Mouse (Mus musculus) layer of hippocampus, adult 8-10 months (tissue): ENCODE data around the gene Chrm1. TPM values are rescaled to one million over a fixed set of nuclear protein-coding genes. Genes with fewer than 3 reads are reported as not detected.

Experiments
- DNase-seq, 2 experiments: peaks; one replicate each; pipeline ENCODE4 v3.0.0; 2022; ENCODE audit warnings: low spot score in 2 of 2
- total RNA-seq, 4 experiments: library from RNA; stranded (reverse); gene quantifications; 2 replicates each; pipeline ENCODE4 v1.2.4; 2022

Gene Chrm1
- total RNA-seq: 100 to 1,000 TPM; 160 to 164 (median 161) TPM

DNA sequence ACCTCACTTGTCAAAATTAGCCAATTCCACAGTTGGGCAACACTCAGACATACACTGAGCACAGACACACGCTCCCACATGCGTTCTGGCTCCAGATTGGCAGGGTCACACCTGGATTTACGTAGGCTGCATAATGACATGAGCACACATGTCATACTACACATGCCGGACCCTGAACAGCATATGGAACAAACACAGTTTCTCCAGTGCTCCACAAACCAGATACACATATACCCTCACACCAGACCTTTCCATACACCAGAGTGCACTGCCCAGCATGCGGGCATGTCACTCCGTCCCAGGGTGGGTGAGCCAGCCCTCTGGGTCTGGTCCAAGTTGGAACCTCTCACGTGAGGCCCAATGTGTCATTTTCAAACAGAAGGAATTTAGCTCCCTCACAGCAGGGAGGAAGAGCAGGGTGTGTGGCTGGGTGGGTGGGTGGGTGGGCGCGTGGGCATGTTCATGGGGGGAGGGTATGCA lies at the start of gene Chrm1:
Gene Chrm1, plus strand, starts transcription at position 430 of the 480 bp plus-strand sequence.
- peak; percentile 54 to 63 for DNase-seq

DNA sequence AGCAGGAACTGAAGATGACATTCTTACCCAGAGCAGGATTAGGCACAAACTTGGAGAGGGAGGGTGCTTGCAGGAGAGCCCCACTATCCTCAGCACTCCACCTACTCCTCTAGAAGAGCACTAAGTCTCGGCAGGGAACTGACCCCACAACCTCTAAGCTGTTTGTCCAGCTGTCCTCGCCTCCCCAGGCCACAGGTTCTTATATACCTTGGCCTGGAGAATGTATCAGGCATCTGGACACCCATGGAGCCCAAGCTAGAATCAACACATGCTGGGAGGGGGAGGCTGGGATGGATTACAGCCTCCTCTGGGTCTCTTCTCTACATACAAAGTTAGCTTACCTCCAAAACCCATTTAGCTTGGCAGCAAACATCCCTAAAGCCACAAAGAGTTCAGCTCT lies 49.2 kb upstream of the Chrm1 start:
- DNase-seq: no peak

GRCm38 (mm10) chr19:8616314-8616713 lies 47.3 kb upstream of the Chrm1 start:
- no peak for DNase-seq

DNA sequence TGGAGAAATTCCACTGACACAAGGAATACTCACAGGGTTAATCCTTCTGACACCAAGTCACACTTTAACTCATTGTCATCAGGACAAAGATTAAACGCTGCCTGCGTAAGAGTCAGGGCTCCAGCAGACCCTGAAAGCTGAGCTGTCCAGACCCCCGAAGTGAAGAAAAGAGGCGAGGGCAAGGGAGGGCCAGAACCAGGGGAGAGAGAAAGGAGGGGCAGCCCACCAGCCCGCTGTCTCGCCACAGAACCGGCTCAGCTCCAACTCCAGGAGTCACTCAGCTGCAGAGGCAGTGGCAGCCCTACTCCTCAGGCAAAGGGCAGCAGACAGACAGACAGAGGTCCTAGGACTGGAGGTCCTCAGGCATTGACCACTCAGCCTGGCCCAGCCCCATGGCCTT lies 45.7 kb upstream of the Chrm1 start, which contains the start of gene Slc22a6:
Gene Slc22a6, plus strand, starts transcription at position 136 of the 400 bp plus-strand sequence.
- no peak for DNase-seq

DNA sequence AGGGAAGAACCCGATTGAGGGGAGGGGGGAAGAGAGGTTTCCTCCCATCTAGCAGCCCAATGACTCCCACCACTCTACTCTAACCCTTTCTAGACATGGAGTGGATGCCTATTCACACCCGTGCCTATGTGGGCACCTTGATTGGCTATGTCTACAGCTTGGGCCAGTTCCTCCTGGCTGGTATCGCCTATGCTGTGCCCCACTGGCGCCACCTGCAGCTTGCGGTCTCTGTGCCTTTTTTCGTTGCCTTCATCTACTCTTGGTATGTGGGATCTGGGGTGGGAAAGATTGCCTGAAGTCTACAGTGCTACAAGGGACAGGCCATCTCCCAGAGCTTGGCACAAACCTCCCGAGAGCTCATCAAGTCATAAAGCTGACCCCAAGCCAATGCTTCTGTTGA lies 42.5 kb upstream of the Chrm1 start:
- no peak for DNase-seq

- DNase-seq: no peak
Observed at GRCm38 (mm10) chr19:8630249-8630648, 33.3 kb upstream of the Chrm1 start.

- no peak for DNase-seq
Observed at GRCm38 (mm10) chr19:8630826-8631225, 32.8 kb upstream of the Chrm1 start.

DNA sequence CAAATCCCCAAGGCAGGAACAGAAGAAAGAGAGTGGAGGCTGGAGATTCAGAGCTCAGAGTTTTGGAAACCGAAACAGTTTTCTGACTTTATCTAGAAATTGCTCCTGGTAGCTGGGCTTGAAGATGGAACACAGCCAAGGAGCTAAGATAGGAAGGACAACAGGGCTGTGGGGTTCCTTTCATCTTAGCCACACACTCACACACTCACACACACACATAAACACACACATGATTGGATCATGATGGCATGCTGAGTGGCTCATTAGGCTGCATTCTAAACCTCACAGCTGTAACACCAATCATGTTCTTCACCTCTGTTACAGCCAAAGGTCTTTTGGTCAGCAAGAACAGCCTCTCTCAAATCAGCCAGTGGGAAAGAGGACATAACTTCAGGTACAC lies 31.6 kb upstream of the Chrm1 start:
- DNase-seq: no peak

GRCm38 (mm10) chr19:8642086-8642485 lies 21.5 kb upstream of the Chrm1 start:
- no peak for DNase-seq

DNA sequence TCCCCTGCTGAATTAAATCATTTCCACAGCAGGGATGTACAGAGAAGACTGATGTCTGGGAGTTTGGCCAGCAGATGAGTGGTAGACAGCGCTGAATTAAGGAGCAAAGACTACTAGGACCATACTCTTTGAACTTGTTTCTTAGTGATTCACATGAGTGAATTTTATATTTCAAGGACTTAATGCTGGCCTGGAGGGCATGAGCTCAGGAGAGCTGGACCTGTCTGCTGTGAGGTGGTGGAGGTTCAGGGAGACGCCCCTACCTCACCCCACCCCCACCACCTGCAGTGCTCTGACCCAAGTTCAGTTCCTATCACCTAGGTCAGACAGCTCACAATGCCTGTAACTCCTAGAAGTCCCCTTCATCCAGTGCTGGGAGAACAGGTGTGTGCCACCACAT lies 17.2 kb upstream of the Chrm1 start:
- DNase-seq: no peak

DNA sequence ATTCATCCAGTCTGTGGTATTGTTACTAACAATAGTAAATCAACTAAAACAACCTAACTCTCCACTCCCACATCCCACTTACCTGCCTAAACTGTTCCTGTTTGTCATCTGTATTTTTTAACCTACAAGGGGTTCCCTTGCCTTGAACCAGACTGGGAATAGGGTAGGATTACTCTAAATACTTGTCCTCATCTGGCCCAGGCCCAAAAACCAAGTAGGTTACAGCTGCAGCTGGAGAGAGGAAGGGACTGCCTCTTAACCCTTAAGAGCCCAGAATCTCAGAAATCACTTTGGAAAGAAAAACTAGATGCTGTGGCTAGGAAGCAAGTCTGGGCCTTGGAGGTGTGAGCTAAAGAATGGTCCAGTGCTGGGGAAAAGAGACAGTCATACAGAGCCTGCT lies 7.8 kb upstream of the Chrm1 start:
- DNase-seq: no peak

- DNase-seq: no peak
Observed at GRCm38 (mm10) chr19:8656341-8656740, 7.2 kb upstream of the Chrm1 start.

DNA sequence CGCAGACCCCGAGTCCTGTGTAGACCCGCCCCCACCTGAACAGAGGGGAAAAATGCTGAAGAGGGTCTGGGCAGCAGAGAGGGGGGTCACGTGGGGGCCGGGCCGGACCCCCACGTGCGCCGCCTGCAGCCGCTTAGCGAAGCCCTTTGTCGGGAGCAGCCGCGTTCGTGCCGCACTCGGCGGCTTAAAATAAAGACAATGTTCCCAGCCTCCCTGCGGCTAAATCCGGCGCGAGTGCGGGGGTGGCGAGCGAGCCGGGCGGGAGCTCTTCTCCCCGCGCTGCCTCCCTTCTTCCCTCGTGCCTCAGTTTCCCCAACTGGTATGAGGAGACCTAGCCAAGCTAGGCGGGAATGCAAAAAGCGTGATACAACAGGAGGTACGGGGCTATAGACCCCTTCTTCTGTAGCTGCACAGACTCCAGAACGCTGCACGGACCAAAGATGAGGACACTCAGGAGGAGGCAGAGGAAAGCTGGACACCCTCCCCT lies 1.7 kb upstream of the Chrm1 start:
- peak; percentile 72 for DNase-seq

DNA sequence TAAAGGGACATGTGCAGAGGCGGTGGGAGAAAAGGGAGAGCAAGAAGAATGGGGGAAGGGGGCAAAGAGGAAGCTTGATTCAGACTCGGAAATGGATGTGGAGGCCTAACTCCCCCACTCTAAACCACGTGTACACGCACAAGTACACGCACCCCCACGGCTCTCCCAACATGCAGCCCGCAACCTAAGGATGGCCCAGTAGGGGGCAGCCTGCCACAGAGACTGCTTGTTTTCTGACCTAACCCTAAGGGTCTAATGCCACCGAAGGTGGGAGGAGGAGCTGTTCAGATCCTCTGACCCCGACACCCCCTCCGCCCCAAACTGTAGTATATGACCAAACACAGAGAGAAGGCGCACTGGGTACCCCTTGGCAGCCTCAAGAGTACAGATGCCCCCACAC lies 1.3 kb upstream of the Chrm1 start:
- peak; percentile 82 to 87 for DNase-seq

DNA sequence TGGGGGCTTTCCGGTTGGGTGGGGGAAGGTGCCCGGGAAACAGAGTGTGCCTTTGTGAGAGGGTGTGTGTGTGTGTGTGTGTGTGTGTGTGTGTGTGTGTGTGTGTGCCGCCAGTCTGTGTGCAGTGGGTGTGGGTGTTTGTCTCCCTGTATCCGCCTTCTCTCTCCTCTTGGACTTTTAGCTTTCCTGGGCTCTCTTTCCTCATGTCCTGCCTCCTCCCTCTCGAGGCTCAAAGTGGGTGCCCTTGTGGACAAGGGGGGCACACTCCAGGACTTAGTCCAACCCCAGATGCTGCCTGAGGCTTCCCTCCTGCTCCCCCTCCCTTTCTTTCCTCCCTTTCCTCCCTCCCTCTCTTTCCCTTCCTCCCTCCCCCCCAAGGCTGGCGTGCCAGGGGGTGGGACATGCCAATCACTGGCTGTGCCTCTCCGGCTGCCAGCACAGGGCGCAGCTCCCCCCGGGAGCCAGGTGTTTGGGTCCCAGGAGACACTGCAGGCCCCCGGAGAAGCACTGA lies 377 bp downstream of the Chrm1 start:
- DNase-seq: peak; percentile 75 to 77

DNA sequence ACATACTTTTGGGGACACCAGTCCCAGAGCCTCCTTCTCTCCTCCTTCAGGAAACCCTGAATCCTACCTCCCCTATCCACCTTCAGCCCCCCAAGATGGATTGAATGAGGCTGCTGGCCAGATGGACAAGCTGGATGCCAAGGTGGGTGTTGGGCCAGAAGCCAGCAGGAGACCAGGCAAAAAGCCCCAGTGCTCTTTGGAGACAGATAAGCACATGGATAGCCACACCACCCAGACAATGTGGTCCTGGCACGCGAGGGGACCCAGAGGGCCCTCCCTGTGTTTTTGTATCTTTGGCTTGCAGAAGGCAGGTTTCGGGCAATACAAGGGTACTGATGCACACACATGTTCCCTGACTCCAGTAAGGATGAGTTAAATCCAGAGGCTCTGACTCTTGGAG lies 1.3 kb downstream of the Chrm1 start:
- no peak for DNase-seq

GRCm38 (mm10) chr19:8665746-8666145 lies 2.2 kb downstream of the Chrm1 start:
- DNase-seq: no peak

GRCm38 (mm10) chr19:8672859-8673258 lies 9.3 kb downstream of the Chrm1 start:
- DNase-seq: no peak

- no peak for DNase-seq
Observed at GRCm38 (mm10) chr19:8673336-8674063, 9.9 kb downstream of the Chrm1 start.

- DNase-seq: no peak
Observed at GRCm38 (mm10) chr19:8679031-8679779, 15.6 kb downstream of the Chrm1 start.

DNA sequence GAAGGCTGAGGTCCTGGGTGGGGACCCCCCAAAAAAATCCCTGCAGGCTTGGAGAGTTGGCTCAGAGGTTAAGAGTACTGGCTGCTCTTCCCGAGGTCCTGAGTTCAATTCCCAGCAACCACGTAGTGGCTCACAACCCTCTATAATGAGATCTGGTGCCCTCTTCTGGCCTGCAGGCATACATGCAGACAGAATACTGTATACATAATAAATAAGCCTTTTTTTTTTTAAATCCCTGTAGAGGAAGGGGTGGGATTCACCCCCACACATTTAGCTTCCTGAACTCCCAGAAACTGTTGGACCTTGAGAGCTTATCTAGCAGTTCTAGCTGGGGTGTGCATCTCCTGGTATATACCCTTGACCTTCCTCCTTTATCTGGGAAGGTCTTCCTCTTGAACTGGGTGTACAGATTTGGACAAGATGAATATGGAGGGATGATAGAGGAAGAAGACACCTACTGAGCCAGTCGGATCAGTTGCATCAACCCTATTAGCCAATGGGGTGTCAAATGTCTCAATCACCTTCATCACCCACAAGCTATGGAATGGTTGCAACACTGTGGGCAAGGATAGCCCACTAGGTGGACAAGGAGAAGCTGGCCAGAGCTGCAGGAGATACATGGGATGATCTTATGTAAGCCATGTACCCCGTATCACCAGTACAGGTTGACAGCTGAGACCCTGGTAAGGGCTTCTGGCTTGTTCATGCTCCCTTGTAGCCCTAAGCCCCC lies 18.2 kb downstream of the Chrm1 start:
- no peak for DNase-seq

DNA sequence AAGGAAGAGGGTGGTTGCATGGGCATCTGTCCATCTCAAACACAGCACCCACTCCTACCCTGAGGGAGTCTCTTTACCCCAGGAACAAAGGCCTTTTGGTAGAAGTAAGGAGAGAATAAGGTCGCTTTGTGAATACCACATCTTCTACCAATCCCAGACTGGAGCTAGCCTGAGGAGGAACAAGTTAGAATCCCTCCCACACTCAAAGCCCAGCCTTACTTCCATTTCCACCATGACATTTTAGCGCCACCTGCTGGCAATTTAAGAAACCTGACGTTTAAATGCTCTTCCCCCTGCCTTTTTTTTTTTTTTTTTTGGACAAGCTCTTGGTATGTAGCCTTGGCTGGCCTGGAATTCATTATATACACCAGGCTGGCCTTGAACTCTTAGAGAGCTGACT lies 19.4 kb downstream of the Chrm1 start:
- peak in 1 of 2 experiments; percentile 67 for DNase-seq
